Mouse (Mus musculus) mature B cell (primary cell): ENCODE results near the gene Gsn.

Source experiments
- in situ Hi-C: fragments of 300-500 bp; cut with MboI; formaldehyde crosslinking; loops from 2 replicates; pipeline ENCODE4 v1.14.3; 2019

Gsn gene

GRCm38 (mm10) chr2:35253751-35254150 lies 2.4 kb upstream of the Gsn start:
- in situ Hi-C loops, result no loop called here

DNA sequence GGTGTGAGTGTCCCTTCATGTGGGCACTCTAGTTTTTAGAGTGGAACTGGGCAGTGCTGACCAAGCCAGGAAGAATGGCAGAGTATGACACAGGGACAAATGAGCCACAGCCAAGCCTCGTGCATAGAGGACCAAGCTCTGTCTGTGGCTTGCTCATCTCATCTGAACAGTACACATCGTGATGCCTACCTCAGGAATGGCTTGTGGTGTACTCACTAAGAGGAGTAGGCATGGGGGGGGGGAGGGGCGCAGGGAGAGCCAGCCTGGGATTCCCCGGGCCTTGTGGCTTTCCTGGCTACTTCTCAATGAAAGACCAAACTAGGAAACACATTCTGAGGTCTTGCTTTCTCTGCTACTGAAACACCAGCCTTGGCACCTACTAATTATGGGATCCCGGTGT lies 1.2 kb upstream of the Gsn start:
- in situ Hi-C loops, result no loop called here

GRCm38 (mm10) chr2:35255462-35255861 lies 718 bp upstream of the Gsn start:
- in situ Hi-C loops, result no loop called here

- in situ Hi-C loops, result no loop called here
Observed at GRCm38 (mm10) chr2:35256932-35257331, 752 bp downstream of the Gsn start.

DNA sequence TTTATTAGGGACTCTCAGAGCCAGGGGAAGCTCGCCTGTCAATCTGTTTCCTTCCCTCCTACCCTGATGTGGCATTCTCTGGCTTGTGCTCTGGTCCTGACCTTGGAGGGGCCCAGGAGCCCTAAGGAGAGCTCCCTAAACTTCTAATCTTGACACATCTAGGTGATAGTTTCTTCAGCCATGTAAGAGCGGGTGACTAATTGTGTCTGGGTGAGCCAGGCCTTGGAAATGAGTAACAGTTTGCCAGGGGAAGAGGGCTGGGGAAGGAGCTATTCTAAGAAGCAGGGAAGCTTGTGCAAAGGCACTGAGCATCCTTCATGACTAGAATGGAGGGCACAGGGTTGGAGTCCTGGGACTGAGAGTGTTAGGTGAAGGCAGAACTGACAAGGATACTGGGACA lies 1.7 kb downstream of the Gsn start:
- in situ Hi-C loops, result no loop called here

DNA sequence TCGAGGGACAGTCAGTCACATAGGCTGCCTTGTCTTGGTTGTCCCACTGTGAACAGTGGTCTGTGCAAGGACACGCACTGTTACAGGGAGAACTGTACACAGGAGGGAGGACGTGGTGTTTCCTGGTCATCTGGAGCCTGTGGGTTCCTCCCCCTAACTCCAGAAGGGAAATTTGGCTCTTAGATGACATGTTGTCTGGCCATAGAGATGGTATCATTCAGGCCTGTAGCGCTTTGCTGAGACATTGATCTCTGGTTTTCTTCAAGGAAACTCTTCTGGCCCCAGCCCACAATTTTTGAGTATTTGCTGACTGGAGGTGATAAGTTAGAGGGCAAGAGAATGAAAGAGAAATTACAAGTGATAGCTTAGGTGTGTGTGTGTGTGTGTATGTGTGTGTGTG lies 2.4 kb downstream of the Gsn start:
- in situ Hi-C loops, result no loop called here

DNA sequence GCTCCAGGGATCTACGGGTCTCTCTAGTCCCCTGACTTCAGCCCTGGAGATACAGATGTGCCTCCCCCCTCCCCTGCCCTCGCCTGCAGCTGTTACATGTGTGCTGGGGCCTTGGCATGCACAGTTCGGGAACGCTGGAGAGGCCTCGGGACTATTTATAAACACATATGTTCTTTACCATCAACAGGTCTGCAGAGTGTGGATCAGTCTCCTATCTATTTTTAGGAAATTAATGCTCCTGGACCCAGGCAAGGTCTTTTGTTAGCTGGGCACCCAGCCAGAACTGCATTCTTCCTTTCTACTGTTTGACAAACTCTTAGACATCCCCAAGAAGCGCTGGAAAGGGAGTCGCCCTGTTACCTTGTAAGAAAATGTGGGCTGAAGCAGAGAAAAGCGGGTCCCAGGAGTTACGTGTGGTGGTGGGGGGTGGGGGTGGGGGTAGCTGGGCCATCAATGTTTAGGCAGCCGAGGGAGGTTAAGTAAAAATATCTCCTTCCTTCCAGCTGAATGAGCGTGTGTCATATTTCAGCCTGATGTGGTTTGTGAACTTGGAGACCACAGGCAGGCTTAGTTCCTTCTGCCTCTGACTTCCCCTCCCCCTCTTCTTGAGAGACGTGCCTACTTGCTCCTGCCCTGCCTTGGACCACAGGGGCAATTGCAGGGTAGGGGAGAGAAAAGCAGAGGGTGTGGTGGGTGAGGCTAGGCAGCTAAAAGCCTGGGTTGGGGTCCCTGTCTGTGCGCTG lies 3.3 kb downstream of the Gsn start:
- in situ Hi-C loops, result no loop called here

- in situ Hi-C loops, result no loop called here
Observed at GRCm38 (mm10) chr2:35260291-35260690, 4.1 kb downstream of the Gsn start.

DNA sequence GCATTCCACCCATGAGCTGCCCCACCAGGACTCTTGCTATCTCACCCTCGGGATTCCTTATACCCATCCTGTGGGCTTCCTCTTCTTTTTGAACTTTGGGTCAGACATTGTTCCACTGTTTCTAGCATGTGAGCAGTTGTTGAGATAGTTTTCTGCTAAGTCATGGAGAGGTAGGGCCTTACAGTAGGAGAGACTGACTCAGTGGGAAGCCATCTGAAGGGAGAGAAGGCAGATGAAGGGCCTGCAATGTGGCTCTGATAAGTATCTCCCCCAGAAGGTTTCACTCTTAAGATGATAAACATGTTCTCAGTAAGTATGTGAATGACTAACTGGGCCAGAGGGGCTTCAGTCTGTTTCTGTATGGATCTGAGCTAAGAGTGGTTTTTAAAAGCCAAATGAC lies 7.9 kb downstream of the Gsn start:
- in situ Hi-C loops, result no loop called here

DNA sequence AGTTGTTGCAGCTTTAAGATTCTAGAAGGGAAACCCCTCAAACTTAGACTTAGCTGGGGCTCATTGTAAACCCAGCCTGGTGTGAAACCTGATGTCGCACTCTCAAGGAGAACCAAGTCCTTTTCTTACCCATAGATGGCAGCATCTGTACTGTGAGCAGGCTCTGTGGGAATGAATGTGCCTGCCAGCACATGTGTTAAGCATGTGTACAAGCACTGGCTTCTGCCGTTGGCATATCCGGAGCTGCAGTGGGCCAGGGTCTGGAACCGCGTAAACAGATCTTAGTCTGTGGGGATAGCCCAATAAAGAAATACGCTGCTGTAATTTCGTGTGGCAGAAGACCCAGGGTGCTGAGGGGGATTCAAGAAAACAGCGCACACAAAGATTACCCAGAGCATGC lies 9.1 kb downstream of the Gsn start:
- in situ Hi-C loops, result loop anchor here (5.0 kb wide), 1 partner anchor 43 kb away; no protein-coding TSS in a partner anchor

DNA sequence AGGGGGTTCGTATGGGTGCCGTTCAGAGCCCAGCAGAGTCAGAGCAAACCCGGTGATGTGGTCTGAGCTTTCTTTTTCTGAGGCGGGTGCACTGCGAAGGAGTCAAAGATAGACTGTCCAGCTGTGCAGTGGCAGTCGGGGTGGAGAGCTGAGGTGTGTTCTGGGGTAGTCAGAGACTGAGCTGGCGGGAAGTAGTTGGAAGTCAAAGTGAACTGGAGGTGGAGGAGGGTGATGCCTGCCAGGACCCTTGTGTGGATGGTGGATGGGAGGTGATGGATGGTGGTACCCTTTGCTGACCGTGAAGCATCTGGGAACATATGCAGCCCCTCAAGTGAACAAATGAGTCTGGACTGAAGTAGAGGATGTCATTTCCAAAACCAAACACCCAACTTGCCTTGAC lies 9.6 kb downstream of the Gsn start:
- in situ Hi-C loops, result loop anchor here (5.0 kb wide), 1 partner anchor 43 kb away; no protein-coding TSS in a partner anchor

GRCm38 (mm10) chr2:35266251-35266905 lies 10.2 kb downstream of the Gsn start:
- in situ Hi-C loops, result loop anchor here (5.0 kb wide), 1 partner anchor 44 kb away; no protein-coding TSS in a partner anchor

GRCm38 (mm10) chr2:35267156-35267875 lies 11.1 kb downstream of the Gsn start:
- in situ Hi-C loops, result loop anchor here (5.0 kb wide), 1 partner anchor 45 kb away; no protein-coding TSS in a partner anchor

DNA sequence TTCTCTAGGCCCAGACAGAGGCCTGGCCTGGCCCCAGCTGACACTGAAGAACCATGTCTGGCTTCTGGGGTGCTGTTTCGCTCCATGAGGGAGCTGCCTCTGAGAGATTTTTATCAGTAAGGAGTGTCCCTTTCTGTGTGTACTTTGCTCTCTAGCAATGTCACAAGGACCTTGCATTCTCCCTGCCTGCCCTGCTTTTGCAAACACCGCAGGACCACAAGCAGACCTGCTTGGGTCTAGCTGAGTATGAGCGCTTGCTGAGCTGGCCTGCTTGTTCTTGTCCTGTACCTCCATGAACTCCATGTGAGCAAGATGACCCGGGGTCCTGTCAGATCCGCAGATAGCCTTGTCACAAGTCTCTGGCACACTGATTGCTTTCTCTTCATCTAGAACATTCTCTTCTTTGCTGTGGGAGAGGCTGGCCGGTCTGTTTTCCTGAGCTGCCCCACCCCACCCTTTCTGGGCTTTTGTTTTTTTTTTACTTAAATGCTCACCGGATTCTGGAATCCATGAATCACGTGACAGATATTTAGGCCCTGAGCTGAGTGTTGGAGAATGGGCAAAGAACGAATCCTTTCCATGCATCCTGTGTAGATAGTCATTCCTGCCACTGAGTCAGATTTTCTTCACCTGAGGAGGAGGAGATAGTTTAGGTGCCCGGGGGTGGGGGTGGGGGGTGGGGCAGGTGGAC lies 11.8 kb downstream of the Gsn start:
- in situ Hi-C loops, result loop anchor here (5.0 kb wide), 1 partner anchor 46 kb away; no protein-coding TSS in a partner anchor

GRCm38 (mm10) chr2:35269136-35269535 lies 13.0 kb downstream of the Gsn start:
- in situ Hi-C loops, result loop anchor here (5.0 kb wide), 1 partner anchor 47 kb away; no protein-coding TSS in a partner anchor

DNA sequence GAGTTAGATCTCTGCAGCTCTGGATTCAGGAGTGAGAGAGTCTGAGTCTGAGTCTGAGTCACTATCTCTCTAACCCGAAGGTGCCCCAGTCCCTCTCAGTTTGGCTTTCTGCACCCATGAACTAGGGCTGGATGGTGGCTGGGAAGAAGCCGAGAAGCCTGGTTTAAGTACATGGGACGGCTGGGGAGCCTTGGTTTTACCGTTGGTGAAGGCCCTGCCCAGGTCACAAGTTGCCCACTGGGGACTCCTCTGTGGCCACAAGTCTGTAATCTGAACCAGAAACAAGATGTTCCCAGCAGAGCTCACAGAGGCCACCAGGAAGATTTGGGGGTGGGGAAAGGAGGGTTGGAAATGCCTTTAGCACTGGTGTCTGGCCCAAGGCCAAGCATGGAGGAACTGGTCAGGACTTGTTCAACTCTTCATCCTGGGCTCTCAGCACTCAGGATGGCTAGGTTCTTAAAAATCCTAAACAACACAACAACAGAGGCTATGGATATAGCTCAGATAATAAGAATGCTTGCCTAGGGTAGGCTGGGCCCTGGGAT lies 13.6 kb downstream of the Gsn start:
- in situ Hi-C loops, result loop anchor here (5.0 kb wide), 1 partner anchor 47 kb away; no protein-coding TSS in a partner anchor

- in situ Hi-C loops, result no loop called here
Observed at GRCm38 (mm10) chr2:35270531-35270984, 14.4 kb downstream of the Gsn start.

GRCm38 (mm10) chr2:35271817-35272216 lies 15.6 kb downstream of the Gsn start:
- in situ Hi-C loops, result no loop called here

DNA sequence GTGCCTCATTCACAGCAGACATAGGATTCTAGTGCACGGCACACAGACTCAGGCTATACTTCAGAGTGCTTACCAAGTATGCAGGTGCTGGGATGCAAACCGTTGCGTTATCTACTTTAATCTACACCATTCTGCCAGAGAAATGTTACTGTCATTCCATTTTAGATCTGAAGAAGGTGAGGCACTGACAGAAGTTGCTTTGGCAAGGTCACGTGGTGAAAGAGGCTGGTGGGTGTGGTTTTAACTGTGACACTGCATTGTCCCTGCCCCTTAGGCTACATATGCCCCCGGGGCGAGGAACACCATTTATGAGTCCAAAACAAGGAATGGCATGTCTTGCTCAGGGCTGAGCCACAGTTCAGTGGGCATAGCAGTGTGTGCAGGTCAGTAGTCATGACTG lies 16.7 kb downstream of the Gsn start:
- in situ Hi-C loops, result no loop called here

DNA sequence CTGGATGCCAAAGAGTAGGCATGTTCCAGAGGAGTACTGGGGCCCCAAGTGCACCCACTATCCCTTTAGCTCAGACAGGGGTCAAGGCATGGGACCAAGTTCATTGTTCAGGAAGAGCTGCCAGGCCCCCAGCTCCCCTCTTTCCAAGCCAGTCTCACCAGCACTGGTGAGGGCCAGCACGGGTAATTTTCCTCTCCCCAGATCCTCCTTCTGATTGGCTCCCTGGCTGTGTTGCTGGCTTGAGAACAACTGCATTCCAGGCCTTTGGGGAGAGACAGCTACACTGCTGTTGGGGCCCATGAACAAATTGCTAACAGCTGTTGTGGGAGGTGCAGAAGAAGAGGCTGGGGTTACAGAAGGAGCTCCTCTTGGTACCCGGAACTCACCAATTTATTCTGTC lies 17.4 kb downstream of the Gsn start:
- in situ Hi-C loops, result no loop called here

GRCm38 (mm10) chr2:35277686-35278085 lies 21.5 kb downstream of the Gsn start:
- in situ Hi-C loops, result loop anchor here (25.0 kb wide), 1 partner anchor 635 kb away; no protein-coding TSS in a partner anchor
